Mouse (Mus musculus) limb, embryonic 14.5 days (tissue): ENCODE data around the gene I830077J02Rik. TPM values are rescaled to one million over a fixed set of nuclear protein-coding genes. Genes with fewer than 3 reads are reported as not detected.

Experiments used
- ATAC-seq: fragments of 200-750 bp; cut with Nextera tagmentation; 2 replicates; pipeline ENCODE4 v1.8.0; 2017; ENCODE audit warnings: low read depth, moderate number of reproducible peaks, moderate TSS enrichment; ENCODE audit not compliant: low FRiP score
- DNase-seq: peaks from one replicate; pipeline ENCODE4 v3.0.0-alpha.2; 2015; ENCODE audit warnings: low spot score
- H3K27ac ChIP-seq: fragments of 300-500 bp; sonication (generic); replicated peaks from 2 replicates; pipeline ENCODE4 v1.5.1; 2014; ENCODE audit warnings: low read depth, mild to moderate bottlenecking, low read length, moderate library complexity, mixed read lengths
- H3K27me3 ChIP-seq: fragments of 300-500 bp; sonication (generic); 2 replicates; pipeline ENCODE4 v1.6.1; 2014; ENCODE audit warnings: low read length, mixed read lengths; ENCODE audit not compliant: control insufficient read depth, insufficient read depth
- H3K36me3 ChIP-seq: fragments of 300-500 bp; sonication (generic); 2 replicates; pipeline ENCODE4 v1.6.1; 2014; ENCODE audit warnings: mild to moderate bottlenecking, low read length, moderate library complexity, mixed read lengths; ENCODE audit not compliant: control insufficient read depth, insufficient read depth
- H3K4me1 ChIP-seq: fragments of 300-500 bp; sonication (generic); 2 replicates; pipeline ENCODE4 v1.6.1; 2014; ENCODE audit warnings: antibody characterized with exemption, low read length, mixed read lengths; ENCODE audit not compliant: control insufficient read depth, insufficient read depth
- H3K4me2 ChIP-seq: fragments of 300-500 bp; sonication (generic); replicated peaks from 2 replicates; pipeline ENCODE4 v1.6.1; 2014; ENCODE audit warnings: low read depth, mild to moderate bottlenecking, low read length, moderate library complexity; ENCODE audit not compliant: severe bottlenecking
- H3K4me3 ChIP-seq: fragments of 300-500 bp; sonication (generic); replicated peaks from 2 replicates; pipeline ENCODE4 v1.5.1; 2014; ENCODE audit warnings: low read length
- H3K9ac ChIP-seq: fragments of 300-500 bp; sonication (generic); 2 replicates; pipeline ENCODE4 v1.6.1; 2014; ENCODE audit warnings: mild to moderate bottlenecking, low read depth, low read length, moderate library complexity; ENCODE audit not compliant: severe bottlenecking
- H3K9me3 ChIP-seq: fragments of 300-500 bp; sonication (generic); 2 replicates; pipeline ENCODE4 v1.6.1; 2016; ENCODE audit warnings: low read length; ENCODE audit not compliant: control insufficient read depth
- POLR2A ChIP-seq: fragments of 200-500 bp; IDR thresholded peaks from 2 replicates; pipeline ENCODE4 v1.8.0; 2012; ENCODE audit warnings: inconsistent platforms, mild to moderate bottlenecking, moderate library complexity, borderline replicate concordance; ENCODE audit not compliant: insufficient read depth, insufficient read length; ENCODE audit errors: extremely low read depth
- WGBS: fragments of 180-500 bp; shearing (Covaris S2); extraction: QIAGEN DNeasy Blood & Tissue Kit; methylation state at CpG from one replicate; pipeline ENCODE4 v1.1.7; 2014; 5-methylcytosine and 5-hydroxymethylcytosine counted together
- polyA plus RNA-seq, 2 experiments: library from polyadenylated mRNA; depleted of rRNA in 1 of 2; stranded (reverse) in 1 of 2; unstranded in 1 of 2; fragments of >200 nt; fragmentation: Nextera tagmentation in 1 of 2; extraction: Ambion mirVana in 1 of 2; gene quantifications; 2 replicates each; pipeline versions ENCODE4 v1.2.1 to v1.2.3; 2012 to 2014

Gene I830077J02Rik
- polyA plus RNA-seq, 2 experiments = 0.66 to 0.69 TPM

DNA sequence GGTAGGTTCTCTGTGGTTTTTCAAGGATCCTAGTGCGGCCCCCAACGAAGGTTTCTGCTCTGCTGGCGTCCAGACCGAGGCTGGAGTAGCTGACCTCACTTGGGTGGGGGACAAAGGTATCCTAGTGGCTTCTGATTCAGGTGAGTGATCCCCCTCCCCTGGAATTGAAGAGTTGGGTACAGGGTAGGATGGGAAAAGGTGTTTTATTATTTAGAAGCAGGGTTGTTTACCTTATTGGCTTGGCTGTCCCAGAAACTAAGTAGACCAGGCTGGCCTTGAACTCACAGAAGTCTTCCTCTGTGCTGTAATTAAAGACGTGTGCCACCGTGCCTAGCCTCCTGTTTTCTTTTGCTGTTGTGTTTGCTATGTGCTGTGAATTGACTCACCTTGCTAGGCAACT, 27.5 kb upstream of the I830077J02Rik start, which contains the start of gene Atp5f1:
Gene Atp5f1 (minus strand): TSS at position 101 of the 400 bp plus-strand sequence.
- Histone ChIP-seq H3K36me3 (peaks cover 42% of the 10 kb centered on the region), H3K9ac (peak within 1 kb of the TSS; percentile 92), H3K4me1 (peaks cover 16% of the 10 kb centered on the region), H3K27me3 (no peaks in the 10 kb centered on the region), H3K27ac (peak within 1 kb of the TSS; percentile 65), H3K9me3 (no peaks in the 10 kb centered on the region), H3K4me2 (peak within 1 kb of the TSS; percentile 78), H3K4me3 (peak within 1 kb of the TSS; percentile 97)
- WGBS = 5% methylated on average over 6 of the region's 6 CpGs
- TF ChIP-seq POLR2A = no peak
- no peak for ATAC-seq
- DNase-seq = no peak

- H3K4me2 ChIP-seq = peak overlapping the region; percentile 78
- peak overlapping the region; percentile 58 for H3K27ac ChIP-seq
- under 1% methylated on average over 19 of the region's 26 CpGs for WGBS
- peaks cover 42% of the 10 kb centered on the region for H3K36me3 ChIP-seq
- no peak for TF ChIP-seq POLR2A
- no peaks in the 10 kb centered on the region for H3K27me3 ChIP-seq
- peaks cover 16% of the 10 kb centered on the region for H3K4me1 ChIP-seq
- DNase-seq (peak; percentile 22), ATAC-seq (peak; percentile 45)
- peak overlapping the region; percentile 92 for H3K9ac ChIP-seq
- H3K9me3 ChIP-seq = no peaks in the 10 kb centered on the region
- H3K4me3 ChIP-seq = peak overlapping the region; percentile 97
Measured at GRCm38 (mm10) chr3:105959585-105959984, 27.1 kb upstream of the I830077J02Rik start.

- H3K4me1 ChIP-seq = peaks cover 16% of the 10 kb centered on the region
- peak within 1 kb of the TSS; percentile 97 for H3K4me3 ChIP-seq
- H3K9me3 ChIP-seq = no peaks in the 10 kb centered on the region
- peaks cover 41% of the 10 kb centered on the region for H3K36me3 ChIP-seq
- peak; percentile 98 for ATAC-seq
- peak; percentile 97 for TF ChIP-seq POLR2A
- under 1% methylated on average over 43 of the region's 52 CpGs for WGBS
- peak within 1 kb of the TSS; percentile 78 for H3K4me2 ChIP-seq
- H3K9ac ChIP-seq = peak within 1 kb of the TSS; percentile 92
- DNase-seq = peak; percentile 99
- no peaks in the 10 kb centered on the region for H3K27me3 ChIP-seq
- H3K27ac ChIP-seq = peak within 1 kb of the TSS; percentile 65
Measured at GRCm38 (mm10) chr3:105958974-105959580, 26.6 kb upstream of the I830077J02Rik start, which contains the start of gene Wdr77. Gene Wdr77, plus strand, starts transcription at chr3:105959369.

DNA sequence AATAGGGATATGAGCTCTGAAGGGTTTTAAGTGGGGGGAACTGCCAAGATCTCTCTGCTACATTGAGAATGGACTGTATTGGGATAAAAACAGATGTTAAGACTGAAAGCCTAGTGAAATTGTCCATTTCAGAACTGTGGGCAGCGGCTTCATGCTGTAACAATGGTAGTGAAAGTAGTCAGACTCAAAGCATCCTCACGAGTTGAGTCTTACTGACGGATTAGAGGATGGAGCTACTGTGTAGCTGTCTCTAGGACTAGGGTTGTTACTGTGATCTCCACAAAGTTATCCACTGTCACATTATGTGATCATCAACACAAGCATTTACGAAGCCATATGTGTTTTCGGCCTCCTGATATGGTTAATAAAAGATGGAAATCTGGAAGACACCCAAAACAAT, 25.7 kb upstream of the I830077J02Rik start:
- DNase-seq (no peak), ATAC-seq (no peak)
- H3K9ac ChIP-seq = peak overlapping the region; percentile 92
- no peak overlapping the region for H3K27ac ChIP-seq
- H3K4me1 ChIP-seq = peaks cover 16% of the 10 kb centered on the region
- WGBS = 47% methylated on average over 5 of the region's 5 CpGs
- peaks cover 37% of the 10 kb centered on the region for H3K36me3 ChIP-seq
- no peak for TF ChIP-seq POLR2A
- no peaks in the 10 kb centered on the region for H3K9me3 ChIP-seq
- H3K4me3 ChIP-seq = peak overlapping the region; percentile 97
- peak overlapping the region; percentile 57 for H3K4me2 ChIP-seq
- no peaks in the 10 kb centered on the region for H3K27me3 ChIP-seq

DNA sequence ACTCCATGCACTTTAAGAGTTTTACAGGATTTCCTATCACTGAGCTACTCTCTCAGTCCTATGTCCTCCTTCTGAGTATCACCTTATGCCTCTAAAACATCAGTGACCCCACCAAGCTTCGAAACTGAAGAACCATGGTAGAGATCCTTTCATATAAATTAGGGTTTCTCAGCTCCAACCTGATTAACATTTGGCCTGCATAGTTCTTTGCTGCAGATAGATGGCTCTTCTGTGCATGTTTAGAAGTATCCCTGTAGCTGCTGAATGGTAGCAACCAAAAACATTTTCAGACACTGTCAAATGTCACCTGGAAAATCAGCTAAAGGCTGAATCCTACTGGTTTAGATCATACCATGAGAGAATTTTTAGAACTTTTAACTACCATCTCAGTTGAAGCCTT, 24.8 kb upstream of the I830077J02Rik start:
- DNase-seq = no peak
- H3K4me3 ChIP-seq = no peak overlapping the region; the same call in 1 of the 2 replicates
- peaks cover 16% of the 10 kb centered on the region for H3K4me1 ChIP-seq
- no peak overlapping the region for H3K27ac ChIP-seq
- WGBS = 91% methylated on average over 1 of the region's 1 CpGs
- no peak overlapping the region for H3K9ac ChIP-seq
- H3K4me2 ChIP-seq = no peak overlapping the region
- H3K36me3 ChIP-seq = peaks cover 37% of the 10 kb centered on the region
- H3K9me3 ChIP-seq = no peaks in the 10 kb centered on the region
- TF ChIP-seq POLR2A = no peak
- H3K27me3 ChIP-seq = no peaks in the 10 kb centered on the region
- no peak for ATAC-seq
